Mouse (Mus musculus) forebrain, postnatal 0 days (tissue): ENCODE data around the gene Focad. TPM values are rescaled to one million over a fixed set of nuclear protein-coding genes. Genes with fewer than 3 reads are reported as not detected.

Source experiments
- ATAC-seq: fragments of 200-750 bp; cut with Nextera tagmentation; 2 replicates; pipeline ENCODE4 v1.8.0; 2017; ENCODE audit warnings: mild to moderate bottlenecking, moderate library complexity
- DNase-seq: peaks from one replicate; pipeline ENCODE4 v3.0.0-alpha.2; 2015
- H3K27ac ChIP-seq: fragments of 300-500 bp; sonication (generic); 2 replicates; pipeline ENCODE4 v1.5.1; 2014; ENCODE audit warnings: low read depth, mild to moderate bottlenecking, antibody characterized with exemption, low read length, moderate library complexity, mixed read lengths
- H3K27me3 ChIP-seq: fragments of 300-500 bp; sonication (generic); 2 replicates; pipeline ENCODE4 v1.6.1; 2014; ENCODE audit warnings: mild to moderate bottlenecking, low read length, mixed read lengths; ENCODE audit not compliant: insufficient read depth
- H3K36me3 ChIP-seq: fragments of 300-500 bp; sonication (generic); 2 replicates; pipeline ENCODE4 v1.6.1; 2014; ENCODE audit warnings: mild to moderate bottlenecking, moderate library complexity; ENCODE audit not compliant: insufficient read depth
- H3K4me1 ChIP-seq: fragments of 300-500 bp; sonication (generic); 2 replicates; pipeline ENCODE4 v1.6.1; 2014; ENCODE audit warnings: antibody characterized with exemption; ENCODE audit not compliant: insufficient read depth
- H3K4me2 ChIP-seq: fragments of 300-500 bp; sonication (generic); 2 replicates; pipeline ENCODE4 v1.6.1; 2014; ENCODE audit warnings: low read depth, mild to moderate bottlenecking, moderate library complexity
- H3K4me3 ChIP-seq: fragments of 300-500 bp; sonication (generic); 2 replicates; pipeline ENCODE4 v1.5.1; 2014; ENCODE audit warnings: low read depth, low read length, mixed read lengths
- H3K9ac ChIP-seq: fragments of 300-500 bp; sonication (generic); 2 replicates; pipeline ENCODE4 v1.6.1; 2014; ENCODE audit warnings: mild to moderate bottlenecking
- H3K9me3 ChIP-seq: fragments of 300-500 bp; sonication (generic); 2 replicates; pipeline ENCODE4 v1.6.1; 2016; ENCODE audit warnings: low read length
- CTCF ChIP-seq: sonication (generic); IDR thresholded peaks from 2 replicates; pipeline ENCODE4 v1.5.1; 2016; ENCODE audit warnings: antibody characterized with exemption, control low read depth, low read depth
- WGBS: fragments of 180-500 bp; shearing (Covaris S2); extraction: QIAGEN DNeasy Blood & Tissue Kit; methylation state at CpG from one replicate; pipeline ENCODE4 v1.1.7; 2014; 5-methylcytosine and 5-hydroxymethylcytosine counted together
- polyA plus RNA-seq: library from polyadenylated mRNA; unstranded; fragments of >200 nt; fragmentation: Nextera tagmentation; extraction: Ambion mirVana; gene quantifications from 2 replicates; pipeline ENCODE4 v1.2.1, GENCODE M21; 2015
- total RNA-seq: library from RNA; depleted of rRNA; stranded (reverse); fragments of >200 nt; gene quantifications from 2 replicates; pipeline ENCODE4 v1.2.3, GENCODE M21; 2014

The Focad gene
- total and polyA plus RNA-seq, 2 experiments from 2014 or later: 8.9 to 37.6 TPM

DNA sequence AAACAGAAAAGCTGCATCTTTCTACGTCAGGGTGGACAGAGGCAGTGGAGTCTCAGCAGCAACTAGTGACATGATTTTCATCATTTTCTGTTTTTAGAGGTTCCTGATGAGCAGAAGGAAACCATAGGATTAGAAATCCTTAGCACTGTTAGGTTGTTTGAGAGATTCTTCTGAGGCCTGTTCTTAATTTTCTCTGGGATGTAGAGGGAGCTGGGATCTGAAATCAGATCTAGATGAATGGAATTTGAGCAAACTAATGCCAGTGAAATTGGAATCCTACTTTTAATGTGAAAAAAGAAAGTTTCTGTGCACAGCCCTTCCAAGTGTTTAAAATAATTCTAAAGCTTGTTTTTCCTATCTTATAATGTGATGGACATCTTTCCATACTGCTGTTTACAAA, 55.0 kb downstream of the Focad start:
- Histone ChIP-seq H3K27me3 (no peaks in the 10 kb centered on the region), H3K9ac (no peak overlapping the region), H3K4me3 (no peak overlapping the region), H3K9me3 (no peaks in the 10 kb centered on the region), H3K4me2 (no peak overlapping the region), H3K36me3 (no peaks in the 10 kb centered on the region), H3K4me1 (no peaks in the 10 kb centered on the region), H3K27ac (no peak overlapping the region)
- ATAC-seq (no peak), DNase-seq (no peak)
- 37% methylated on average over 1 of the region's 1 CpGs for WGBS
- no peak for TF ChIP-seq CTCF

DNA sequence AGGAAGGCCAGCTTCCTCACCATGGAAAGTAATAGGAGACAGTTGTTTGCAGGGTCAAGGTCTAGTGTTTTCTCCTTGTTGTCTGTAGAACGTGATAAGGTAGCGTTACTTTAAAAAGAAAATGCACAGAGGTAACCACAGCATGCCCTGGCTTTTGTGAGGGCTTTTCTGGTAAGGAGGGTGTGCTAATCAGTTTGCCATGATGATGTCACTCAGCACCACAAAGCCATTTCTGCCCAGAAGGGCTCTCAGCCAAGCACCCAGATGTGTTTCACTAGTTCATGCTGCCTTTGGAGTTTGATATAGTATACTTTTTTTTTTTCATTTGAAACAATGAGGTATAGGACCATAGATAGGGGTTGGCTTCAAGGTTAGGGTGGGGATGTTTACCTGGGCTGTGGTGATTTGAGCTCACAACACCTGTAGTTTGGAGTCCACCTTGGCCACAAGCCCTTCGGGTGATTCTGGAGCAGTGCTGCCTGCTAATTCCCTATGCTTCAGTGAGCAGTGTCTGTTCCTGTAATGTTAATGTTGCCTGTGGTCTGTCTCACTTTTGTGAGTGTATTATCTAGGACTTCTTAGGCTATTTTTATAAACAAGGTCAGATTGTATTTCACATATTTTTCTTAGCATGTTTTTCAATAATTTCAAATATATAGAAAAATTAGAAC, 61.2 kb downstream of the Focad start:
- no peak overlapping the region for H3K4me2 ChIP-seq
- ATAC-seq (no peak), DNase-seq (no peak)
- H3K9me3 ChIP-seq: no peaks in the 10 kb centered on the region
- no peak overlapping the region for H3K9ac ChIP-seq
- peaks cover 21% of the 10 kb centered on the region for H3K4me1 ChIP-seq
- H3K4me3 ChIP-seq: no peak overlapping the region
- H3K27ac ChIP-seq: no peak overlapping the region
- no peak for TF ChIP-seq CTCF
- no peaks in the 10 kb centered on the region for H3K36me3 ChIP-seq
- no peaks in the 10 kb centered on the region for H3K27me3 ChIP-seq
- 56% methylated on average over 3 of the region's 3 CpGs for whole genome bisulfite sequencing

DNA sequence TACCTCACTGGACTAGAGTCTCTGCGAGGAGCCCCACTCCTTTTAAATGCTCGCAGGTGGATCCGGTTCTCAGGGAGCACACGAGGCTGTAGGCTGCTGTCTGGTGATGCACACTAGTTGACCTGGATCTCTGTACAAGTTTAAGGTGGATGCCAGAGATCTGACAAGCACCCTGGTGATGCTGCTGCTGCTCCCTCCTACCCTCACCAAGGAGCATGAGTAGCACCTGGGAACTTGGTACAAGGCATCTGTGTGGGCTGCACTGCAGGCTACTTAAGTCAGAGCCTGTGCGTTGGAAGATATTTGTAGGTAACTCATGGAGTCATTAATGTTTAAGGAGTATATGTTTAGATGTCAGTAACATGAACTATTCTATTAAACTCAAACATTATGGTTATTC, 62.5 kb downstream of the Focad start:
- Histone ChIP-seq H3K27ac (peak overlapping the region; percentile 72; the same call in 1 of the 2 replicates), H3K36me3 (no peaks in the 10 kb centered on the region), H3K4me3 (no peak overlapping the region), H3K4me2 (no peak overlapping the region), H3K9ac (no peak overlapping the region), H3K9me3 (no peaks in the 10 kb centered on the region), H3K4me1 (peaks cover 21% of the 10 kb centered on the region), H3K27me3 (no peaks in the 10 kb centered on the region)
- DNase-seq (no peak), ATAC-seq (no peak)
- no peak for TF ChIP-seq CTCF
- WGBS: 82% methylated on average over 5 of the region's 5 CpGs

DNA sequence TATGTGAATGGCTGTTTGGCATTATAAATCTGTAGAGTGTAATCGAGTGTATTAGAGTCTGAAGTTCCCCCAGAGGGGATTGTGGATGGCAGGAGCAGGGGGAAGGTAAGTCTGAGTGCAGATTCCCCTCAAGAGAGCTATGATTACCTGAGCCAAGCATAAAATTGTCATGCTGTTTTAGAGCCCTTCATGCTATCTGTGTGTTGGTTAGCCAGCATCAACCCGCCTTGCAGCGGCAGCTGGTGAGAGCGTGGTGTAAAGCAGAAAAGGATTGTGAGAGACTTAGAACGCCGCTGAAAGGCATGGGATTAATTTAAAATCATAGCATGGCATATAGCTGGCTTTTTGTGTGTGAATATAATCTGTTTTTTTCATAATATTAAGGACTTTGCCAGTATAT, 63.2 kb downstream of the Focad start:
- Histone ChIP-seq H3K4me1 (peaks cover 21% of the 10 kb centered on the region), H3K4me2 (no peak overlapping the region), H3K36me3 (no peaks in the 10 kb centered on the region), H3K27me3 (no peaks in the 10 kb centered on the region), H3K9me3 (no peaks in the 10 kb centered on the region), H3K4me3 (no peak overlapping the region), H3K27ac (peak overlapping the region; percentile 72), H3K9ac (no peak overlapping the region)
- 43% methylated on average over 6 of the region's 6 CpGs for WGBS
- TF ChIP-seq CTCF: no peak
- DNase-seq: peak; percentile 74
- ATAC-seq: peak; percentile 83

- peak overlapping the region; percentile 72; the same call in 1 of the 2 replicates for H3K27ac ChIP-seq
Measured at GRCm38 (mm10) chr4:88159256-88159655, 64.8 kb downstream of the Focad start.

DNA sequence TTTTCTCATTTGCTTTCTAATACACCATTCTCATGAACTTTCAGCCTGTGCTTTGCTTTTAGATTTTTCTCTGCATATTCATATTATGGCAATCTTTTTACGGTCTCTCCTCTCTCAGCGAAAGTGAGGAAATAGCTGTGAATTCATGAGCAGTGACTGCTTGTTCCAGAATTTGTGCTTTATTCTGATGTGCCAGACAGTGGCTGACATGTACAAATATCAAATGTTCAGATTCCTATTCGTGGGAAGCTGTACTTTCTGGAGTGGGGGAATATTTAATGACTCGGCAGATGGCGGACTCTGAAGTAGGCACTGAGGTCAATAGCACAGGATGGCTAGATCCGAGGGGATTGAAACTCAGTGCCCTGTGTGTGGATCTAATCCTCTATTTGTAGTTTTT, 65.3 kb downstream of the Focad start:
- WGBS: 32% methylated on average over 6 of the region's 6 CpGs
- H3K4me1 ChIP-seq: peaks cover 28% of the 10 kb centered on the region
- DNase-seq (peak; percentile 49), ATAC-seq (peak; percentile 69)
- no peak overlapping the region for H3K4me2 ChIP-seq
- peak overlapping the region; percentile 72 for H3K27ac ChIP-seq
- H3K4me3 ChIP-seq: no peak overlapping the region
- TF ChIP-seq CTCF: no peak
- H3K9me3 ChIP-seq: no peaks in the 10 kb centered on the region
- no peaks in the 10 kb centered on the region for H3K27me3 ChIP-seq
- H3K9ac ChIP-seq: no peak overlapping the region
- H3K36me3 ChIP-seq: no peaks in the 10 kb centered on the region

More at GRCm38 (mm10) chr4:88159256-88159655, 64.8 kb downstream of the Focad start:
- no peak for DNase-seq
- Histone ChIP-seq H3K36me3 (no peaks in the 10 kb centered on the region), H3K4me2 (no peak overlapping the region), H3K27me3 (no peaks in the 10 kb centered on the region), H3K9me3 (no peaks in the 10 kb centered on the region), H3K9ac (no peak overlapping the region), H3K4me1 (peaks cover 28% of the 10 kb centered on the region), H3K4me3 (no peak overlapping the region)
- no peak for TF ChIP-seq CTCF
- WGBS: 44% methylated on average over 5 of the region's 5 CpGs
- ATAC-seq: peak; percentile 1; the same call in 1 of the 2 replicates

GRCm38 (mm10) chr4:88163511-88164247, 69.2 kb downstream of the Focad start:
- 54% methylated on average over 13 of the region's 13 CpGs for WGBS
- no peaks in the 10 kb centered on the region for H3K9me3 ChIP-seq
- H3K4me2 ChIP-seq: no peak overlapping the region
- H3K27ac ChIP-seq: no peak overlapping the region
- DNase-seq (no peak), ATAC-seq (no peak)
- no peaks in the 10 kb centered on the region for H3K36me3 ChIP-seq
- peaks cover 14% of the 10 kb centered on the region; the same call in 1 of the 2 replicates for H3K4me1 ChIP-seq
- H3K27me3 ChIP-seq: no peaks in the 10 kb centered on the region
- H3K4me3 ChIP-seq: no peak overlapping the region
- no peak overlapping the region for H3K9ac ChIP-seq
- no peak for TF ChIP-seq CTCF
